Mouse (Mus musculus) cerebellum, adult 2 months (tissue): Measurements from ENCODE around the gene Prr13.

Experiments used
- CTCF ChIP-seq: fragments of 200-500 bp; IDR thresholded peaks from 2 replicates; pipeline ENCODE4 v1.5.1; 2011; ENCODE audit warnings: low read depth, mild to moderate bottlenecking, control low read depth, low read length, moderate library complexity, borderline replicate concordance; ENCODE audit not compliant: insufficient read depth
- POLR2A ChIP-seq: fragments of 200-500 bp; IDR thresholded peaks from 2 replicates; pipeline ENCODE4 v1.6.1; 2011; ENCODE audit warnings: low read length, control low read depth, borderline replicate concordance; ENCODE audit not compliant: insufficient read depth

DNA sequence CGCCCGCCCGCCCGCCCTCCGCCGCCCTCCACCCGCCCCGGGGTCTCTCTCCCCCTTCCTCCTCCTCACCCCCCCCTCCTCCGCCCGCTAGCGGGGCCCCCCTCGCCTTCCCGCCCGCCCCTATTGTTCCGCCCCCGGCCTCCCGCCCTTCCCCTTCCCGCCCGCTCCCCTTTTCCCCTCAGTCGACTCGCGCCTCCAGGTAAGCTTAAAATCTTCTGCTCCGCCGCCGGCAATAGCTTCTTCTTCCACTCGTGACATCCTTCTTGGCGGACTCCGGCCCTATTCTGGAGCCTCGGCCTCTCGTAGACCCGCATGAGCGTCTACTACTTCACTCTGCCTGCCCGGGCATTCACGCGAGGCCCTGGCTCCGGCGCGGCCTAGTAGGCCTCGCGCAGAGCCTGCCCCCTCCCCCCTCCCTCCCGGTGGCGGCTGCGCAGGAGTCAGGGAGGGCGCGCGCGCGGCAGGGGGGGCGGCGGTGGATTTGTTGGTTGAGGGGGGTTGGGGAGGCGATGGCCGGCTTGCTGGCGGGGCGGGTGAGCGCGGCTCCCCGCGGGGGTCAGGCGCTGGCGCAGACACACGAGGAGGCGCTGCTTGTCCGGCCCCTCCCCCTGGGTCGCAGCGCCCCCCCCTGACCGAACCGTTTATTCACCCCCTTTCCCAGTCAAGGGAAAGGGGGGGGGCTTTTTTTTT lies 11.9 kb downstream of the Prr13 start:
- TF ChIP-seq POLR2A = no peak
- no peak for TF ChIP-seq CTCF
